Mouse (Mus musculus) embryo, embryonic 11.5 days (tissue): ENCODE data around the gene Gm15114.
"Not testable (repeated sequence)": the region's sequence is repeated elsewhere in the genome, so short reads cannot be mapped to it uniquely, and the experiment has no call there.

Source experiments
- DNase-seq: peaks from one replicate; pipeline ENCODE4 v3.0.0-alpha.2; 2012; ENCODE audit warnings: low read depth, low spot score

The Gm15114 gene

GRCm38 (mm10) chrX:148488649-148489048 lies at the start of gene Gm15114:
Gm15114 (plus strand) TSS chrX:148488949.
- DNase-seq, result not testable (repeated sequence)
